Mouse (Mus musculus): ENCODE data around the gene Lat2.
A peak's percentile ranks its signal among the peaks of the same experiment; 100 is the strongest.

DNA sequence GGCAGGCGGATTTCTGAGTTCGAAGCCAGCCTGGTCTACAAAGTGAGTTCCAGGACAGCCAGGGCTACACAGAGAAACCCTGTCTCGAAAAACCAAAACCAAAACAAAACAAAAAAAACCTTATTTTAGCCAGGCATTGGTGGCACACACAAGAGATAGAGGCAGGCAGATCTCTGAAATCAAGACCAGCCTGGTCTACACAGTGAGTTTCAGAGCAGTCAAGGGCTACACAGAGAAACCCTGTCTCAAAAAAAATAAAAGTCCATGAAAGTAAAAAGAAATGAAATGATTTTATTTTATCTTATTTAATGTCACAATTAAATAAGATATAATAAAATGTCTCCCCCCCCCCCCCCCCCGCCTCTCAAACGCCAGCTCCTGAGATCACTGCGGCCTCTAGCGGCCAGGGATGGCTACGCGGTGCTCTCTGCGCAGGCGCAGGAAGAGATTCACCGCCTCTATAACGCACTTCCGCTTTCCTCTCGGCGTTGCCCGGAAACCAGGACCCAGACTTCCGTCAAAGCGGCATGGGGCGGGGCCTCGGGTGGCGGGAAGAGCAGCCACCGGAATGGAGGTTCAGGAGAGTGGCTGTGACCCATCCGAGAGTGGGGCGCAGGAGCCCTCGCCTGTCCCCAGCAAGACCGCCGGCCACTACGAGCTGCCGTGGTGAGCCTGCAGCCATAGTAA, 32.5 kb downstream of the Lat2 start:
- TF ChIP-seq CTCF (IDR thresholded peaks at IDR 0.05; ENCODE audit: borderline replicate concordance, extremely low read depth, insufficient read depth, insufficient read length) (peak; percentile 87), POLR2A (IDR thresholded peaks at IDR 0.05; ENCODE audit: borderline replicate concordance, extremely low read depth, insufficient read depth, insufficient read length, poor library complexity, severe bottlenecking) (peak; percentile 53; the same call in 1 of the 2 replicates)

Data from brain, embryonic 14.5 days (tissue).